Mouse (Mus musculus): ENCODE data around the gene 6030452D12Rik. TPM values are rescaled to one million over a fixed set of nuclear protein-coding genes. Genes with fewer than 3 reads are reported as not detected.

6030452D12Rik gene
- total RNA-seq, 2 experiments from 2014 or later, result not detected

DNA sequence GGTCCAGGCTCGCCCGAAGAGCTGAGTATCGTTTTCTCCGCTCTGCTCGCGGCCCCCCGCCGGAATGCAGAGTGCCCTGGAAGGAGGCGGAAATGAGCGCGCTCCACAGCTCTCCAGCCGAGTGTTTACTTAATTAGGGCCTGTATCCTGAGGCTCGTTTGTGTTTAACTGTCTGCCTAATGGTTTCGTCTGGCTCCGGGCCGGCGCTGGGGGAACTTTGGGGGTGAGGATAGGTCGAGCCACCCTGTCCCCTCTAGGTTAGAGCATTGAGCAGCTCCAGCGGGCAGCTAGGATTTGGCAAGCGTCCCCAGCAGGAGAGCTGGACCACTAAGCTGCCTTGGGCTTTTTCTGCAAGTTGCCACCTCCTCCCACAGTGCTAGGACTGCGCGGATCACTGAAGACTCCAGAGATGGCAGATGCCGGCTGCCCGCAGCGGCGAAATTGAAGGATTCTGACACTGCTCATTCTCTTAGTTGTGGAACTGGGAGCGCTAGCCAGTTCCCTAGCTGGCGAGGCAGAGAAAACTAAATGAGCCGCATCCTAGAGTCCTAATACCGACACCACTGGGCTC, 7.5 kb downstream of the 6030452D12Rik start:
- peak overlapping the region; percentile 36 for H3K4me3 ChIP-seq
- TF ChIP-seq CTCF (IDR thresholded peaks at IDR 0.05), result no peak
- DNase-seq (ENCODE audit: extremely low spot score in 1 of 2, low spot score in 2 of 2), result peak; percentile 20 to 28
- no peak overlapping the region for H3K27ac ChIP-seq
- intact Hi-C loops (cut with DNase I), result no loop called here

DNA sequence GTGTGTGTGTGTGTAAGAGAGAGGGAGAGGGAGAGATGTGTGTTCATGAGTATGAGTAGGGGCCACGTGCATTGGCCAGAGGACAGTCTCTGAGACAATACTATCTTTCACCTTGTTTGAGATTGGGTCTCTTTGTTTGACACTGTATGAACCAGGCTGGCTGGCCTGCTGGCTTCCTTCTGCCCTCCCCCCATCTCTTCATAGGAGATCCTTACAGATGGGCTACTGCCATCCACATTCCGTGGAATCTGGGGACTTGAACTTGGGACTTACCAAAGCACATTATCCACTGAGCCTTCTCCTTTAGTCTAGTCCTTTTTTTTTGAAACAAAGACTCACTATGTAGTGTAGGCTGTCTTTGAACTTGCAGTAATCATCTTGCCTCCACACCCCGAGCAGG, 8.1 kb downstream of the 6030452D12Rik start:
- Histone ChIP-seq H3K4me3 (no peak overlapping the region), H3K27ac (no peak overlapping the region)
- DNase-seq (ENCODE audit: extremely low spot score in 1 of 2, low spot score in 2 of 2), result no peak
- TF ChIP-seq CTCF (IDR thresholded peaks at IDR 0.05), result no peak
- intact Hi-C loops (cut with DNase I), result no loop called here

DNA sequence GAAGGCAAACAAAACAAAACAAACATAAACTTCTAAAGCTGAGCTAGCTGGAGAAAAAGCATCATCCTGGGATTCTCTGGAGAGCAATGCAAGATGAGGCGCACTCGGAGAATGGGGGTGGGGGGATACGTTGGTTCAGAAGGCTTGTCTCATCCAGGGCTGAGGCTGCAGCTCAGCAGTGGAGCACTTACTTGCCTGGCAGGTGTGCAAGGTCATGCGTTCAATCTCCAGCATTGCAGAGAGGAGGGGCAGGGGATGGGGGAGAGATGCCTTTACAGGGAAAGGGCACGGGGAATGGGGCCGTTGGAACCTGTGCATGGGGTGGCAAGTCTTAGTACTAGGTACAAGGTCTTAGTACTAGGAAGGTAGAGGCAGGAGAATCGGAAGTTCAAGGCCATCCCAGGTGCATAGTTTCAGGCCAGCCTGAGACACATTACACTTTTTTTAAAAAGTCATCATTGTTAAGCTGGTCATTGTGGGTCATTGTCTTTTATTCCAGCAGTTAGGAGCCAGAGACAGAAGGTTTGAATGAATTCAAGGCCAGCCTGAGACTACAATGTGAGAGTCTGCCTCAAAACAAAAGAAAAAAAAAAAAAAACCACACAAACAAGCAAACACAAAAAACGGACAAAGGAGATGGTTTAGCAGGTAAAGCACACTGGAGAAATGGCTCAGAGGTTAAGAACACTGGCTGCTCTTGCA, 8.9 kb downstream of the 6030452D12Rik start:
- intact Hi-C loops (cut with DNase I), result no loop called here
- DNase-seq (ENCODE audit: extremely low spot score in 1 of 2, low spot score in 2 of 2), result no peak
- H3K4me3 ChIP-seq, result no peak overlapping the region
- no peak for TF ChIP-seq CTCF (IDR thresholded peaks at IDR 0.05)
- no peak overlapping the region for H3K27ac ChIP-seq

DNA sequence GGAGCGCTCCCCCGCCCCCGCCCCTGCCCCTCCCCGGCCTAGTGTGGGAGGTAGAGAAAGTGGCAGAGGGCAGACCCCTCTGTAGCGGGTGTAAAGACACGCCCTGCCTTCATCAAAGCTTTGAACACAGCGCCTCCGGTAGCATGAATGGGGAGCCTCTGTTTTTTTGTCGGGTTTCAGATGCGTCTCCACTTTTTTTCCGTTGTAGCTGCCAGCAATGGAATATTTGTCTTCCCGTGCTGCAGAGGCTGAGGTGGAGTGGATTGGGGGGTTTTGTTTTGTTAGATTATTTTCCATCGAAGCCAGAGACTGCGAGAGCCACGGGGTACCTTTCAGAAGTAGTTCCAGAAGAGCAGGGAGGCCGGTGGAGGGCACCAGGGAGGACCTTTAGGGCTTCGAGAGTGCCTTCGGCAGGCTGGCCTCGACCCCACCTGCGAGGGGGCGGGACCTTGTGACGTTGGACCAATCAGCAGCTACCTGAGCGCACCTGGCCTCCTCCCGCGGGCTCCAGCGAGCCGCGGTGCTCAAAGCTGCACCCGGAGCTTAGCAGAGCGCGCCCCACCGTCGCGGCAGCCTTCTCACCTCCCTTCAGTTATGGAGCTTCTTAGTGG, 10.1 kb downstream of the 6030452D12Rik start, which contains the start of gene Cdh3:
Cdh3 (plus strand) TSS at position 527 of the 611 bp plus-strand sequence.
- intact Hi-C loops (cut with DNase I), result no loop called here
- no peak for TF ChIP-seq CTCF (IDR thresholded peaks at IDR 0.05)
- peak in 1 of 2 experiments; percentile 11 for DNase-seq (ENCODE audit: extremely low spot score in 1 of 2, low spot score in 2 of 2)
- H3K4me3 ChIP-seq, result peak within 1 kb of the TSS; percentile 11; the same call in 1 of the 2 replicates
- H3K27ac ChIP-seq, result no peak within 1 kb of the TSS

DNA sequence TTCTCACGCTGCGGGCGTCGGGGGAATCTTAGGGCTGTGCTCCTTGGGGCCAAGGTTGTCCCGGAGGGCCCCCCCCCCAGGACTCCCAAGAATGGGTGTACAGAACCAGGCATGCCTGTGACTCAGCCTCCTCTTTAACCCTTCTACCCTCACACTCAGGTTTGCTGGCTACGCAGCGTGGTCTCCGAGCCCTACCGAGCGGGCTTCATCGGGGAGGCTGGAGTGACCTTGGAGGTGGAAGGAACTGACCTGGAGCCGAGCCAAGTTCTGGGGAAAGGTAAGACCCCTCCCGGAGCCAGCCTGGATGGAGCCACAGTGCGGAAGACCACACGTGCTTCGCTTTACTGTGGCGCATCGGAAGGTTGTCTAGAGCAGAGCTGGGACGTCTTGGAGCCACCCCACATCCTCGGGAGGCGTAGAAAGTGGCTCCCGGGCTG, 10.8 kb downstream of the 6030452D12Rik start:
- H3K4me3 ChIP-seq, result no peak overlapping the region

DNA sequence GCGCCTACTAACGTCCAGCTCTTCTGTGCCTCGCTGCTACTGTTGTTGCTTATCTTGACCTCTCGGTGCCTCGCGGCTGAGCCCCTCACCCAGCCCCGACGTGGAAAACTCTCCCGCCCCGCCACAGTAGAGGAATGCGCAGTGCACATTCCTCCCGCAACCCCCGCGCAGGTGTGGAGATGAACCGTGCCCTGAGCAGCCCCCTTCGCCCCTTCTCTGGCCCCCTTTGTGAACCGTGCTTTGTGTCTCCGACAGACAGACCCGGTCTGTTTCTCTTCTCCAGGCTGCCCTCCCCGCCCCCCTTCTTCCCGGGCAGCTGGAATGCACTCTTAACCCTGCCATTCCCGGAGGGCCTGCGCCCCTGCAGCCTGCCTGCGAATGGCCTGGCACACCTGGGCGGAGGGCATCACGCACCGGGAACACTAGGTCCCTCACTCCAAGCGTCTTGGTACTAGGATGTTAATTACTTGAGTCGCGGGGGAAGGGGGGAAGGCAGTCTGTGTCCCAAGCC, 11.3 kb downstream of the 6030452D12Rik start:
- no peak for TF ChIP-seq CTCF (IDR thresholded peaks at IDR 0.05)
- no peak for DNase-seq (ENCODE audit: extremely low spot score in 1 of 2, low spot score in 2 of 2)
- intact Hi-C loops (cut with DNase I), result no loop called here

More for the DNA sequence above, 10.8 kb downstream of the 6030452D12Rik start:
- intact Hi-C loops (cut with DNase I), result no loop called here
- TF ChIP-seq CTCF (IDR thresholded peaks at IDR 0.05), result no peak
- H3K27ac ChIP-seq, result no peak overlapping the region
- DNase-seq (ENCODE audit: extremely low spot score in 1 of 2, low spot score in 2 of 2), result no peak

DNA sequence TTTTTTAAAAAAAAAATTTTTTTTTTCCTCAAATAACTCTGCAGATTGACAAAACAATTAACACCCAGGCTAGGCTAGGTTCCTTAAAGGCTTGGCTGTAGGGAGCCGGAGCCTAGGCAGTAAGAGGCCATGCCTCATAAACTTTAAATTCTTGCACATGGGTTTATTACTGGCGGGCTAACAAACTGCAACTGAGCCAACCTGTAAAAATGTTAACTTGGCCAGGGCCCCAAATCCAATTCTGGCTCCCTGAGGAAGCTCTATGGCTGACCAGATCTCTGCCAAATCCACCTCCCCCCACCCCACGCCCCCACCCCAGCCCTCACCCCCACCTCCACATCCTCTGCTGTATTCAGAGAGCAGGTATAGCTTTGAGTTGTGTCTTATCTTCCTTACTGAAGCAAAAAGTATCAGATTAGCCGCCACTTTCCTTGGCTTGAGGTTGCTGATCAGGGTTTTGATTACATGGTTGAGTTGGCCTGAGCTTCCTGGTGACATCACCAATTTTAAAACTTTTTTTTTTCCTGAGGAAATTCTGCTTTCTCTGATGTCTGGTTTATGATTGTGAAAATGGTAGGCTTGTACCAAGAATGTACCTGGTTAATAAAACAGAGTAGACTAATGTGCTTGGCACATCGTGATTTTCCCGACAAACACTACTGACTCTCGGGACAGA, 12.3 kb downstream of the 6030452D12Rik start:
- H3K4me3 ChIP-seq, result no peak overlapping the region
- no peak for DNase-seq (ENCODE audit: extremely low spot score in 1 of 2, low spot score in 2 of 2)
- intact Hi-C loops (cut with DNase I), result no loop called here
- TF ChIP-seq CTCF (IDR thresholded peaks at IDR 0.05), result no peak
- no peak overlapping the region for H3K27ac ChIP-seq

More for the DNA sequence above, 11.3 kb downstream of the 6030452D12Rik start:
- H3K27ac ChIP-seq, result no peak overlapping the region
- H3K4me3 ChIP-seq, result no peak overlapping the region

DNA sequence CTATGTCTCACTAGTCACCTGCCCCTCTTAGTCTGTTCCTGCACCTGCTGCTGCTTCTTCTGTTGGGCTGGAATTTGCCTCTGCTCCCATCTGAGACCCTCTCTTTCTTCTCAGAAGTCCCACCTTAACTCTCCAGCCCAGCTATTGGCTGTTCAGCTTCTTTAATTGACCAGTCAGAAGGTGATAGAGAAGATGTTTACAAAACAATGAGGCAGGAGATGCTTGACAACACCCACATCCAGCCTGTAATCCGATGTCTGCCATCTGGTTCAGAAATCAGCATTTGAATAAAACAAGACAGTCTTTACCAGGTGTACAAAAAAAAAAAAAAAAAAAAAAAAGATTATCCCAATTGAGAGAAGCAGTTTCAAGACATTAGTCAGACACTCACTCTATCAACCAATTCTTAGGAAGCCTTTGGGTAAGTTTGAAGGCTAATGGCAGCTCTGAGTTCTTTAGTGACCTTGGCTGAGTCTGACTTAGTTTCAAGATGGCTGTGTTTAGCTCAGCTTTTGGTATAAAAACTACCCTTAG, 15.7 kb downstream of the 6030452D12Rik start:
- no peak for TF ChIP-seq CTCF (IDR thresholded peaks at IDR 0.05)
- intact Hi-C loops (cut with DNase I), result no loop called here

DNA sequence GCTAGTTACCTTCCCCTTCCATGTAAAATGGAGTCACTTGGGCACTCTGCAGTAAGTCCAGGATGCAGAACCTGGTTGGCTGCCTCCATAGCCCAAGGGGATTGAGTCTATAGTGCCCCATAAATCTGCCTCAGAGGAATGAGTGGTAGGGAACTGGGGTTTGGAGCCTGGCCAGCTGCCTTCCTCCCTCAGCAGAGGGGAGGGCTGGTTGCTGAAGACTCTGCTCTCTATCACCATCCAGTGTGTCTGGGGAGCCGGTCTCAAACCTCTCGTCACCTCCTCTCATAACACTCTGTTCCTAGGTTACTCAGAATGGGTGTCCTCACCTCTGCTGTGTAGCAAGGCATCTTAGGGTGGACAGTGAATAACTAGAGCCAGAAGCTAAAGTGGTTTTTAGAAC, 16.3 kb downstream of the 6030452D12Rik start:
- TF ChIP-seq CTCF (IDR thresholded peaks at IDR 0.05), result no peak
- DNase-seq (ENCODE audit: extremely low spot score in 1 of 2, low spot score in 2 of 2), result no peak
- H3K27ac ChIP-seq, result no peak overlapping the region
- intact Hi-C loops (cut with DNase I), result no loop called here
- no peak overlapping the region for H3K4me3 ChIP-seq

More for the DNA sequence above, 15.7 kb downstream of the 6030452D12Rik start:
- no peak for DNase-seq (ENCODE audit: extremely low spot score in 1 of 2, low spot score in 2 of 2)
- no peak overlapping the region for H3K27ac ChIP-seq
- H3K4me3 ChIP-seq, result no peak overlapping the region

DNA sequence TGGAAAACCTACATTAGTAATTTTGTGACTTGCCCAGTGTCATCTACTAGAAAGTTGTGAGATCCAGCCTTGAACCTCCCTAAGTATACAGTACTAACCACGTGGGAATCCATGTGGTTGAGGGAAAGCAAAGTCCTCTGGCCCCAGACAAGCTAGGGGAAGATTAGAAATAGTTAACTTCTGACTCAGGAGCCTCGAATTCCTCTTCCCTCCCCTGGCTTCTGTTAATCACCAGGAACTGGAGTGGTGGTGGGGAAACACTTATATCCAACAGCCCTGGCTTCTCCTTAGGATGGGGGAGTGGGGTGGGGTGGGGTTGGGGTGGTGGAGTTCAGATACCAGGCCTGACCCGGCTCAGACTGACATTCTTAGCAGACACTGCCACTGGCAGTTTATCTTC, 18.4 kb downstream of the 6030452D12Rik start:
- DNase-seq (ENCODE audit: extremely low spot score in 1 of 2, low spot score in 2 of 2), result no peak
- no peak for TF ChIP-seq CTCF (IDR thresholded peaks at IDR 0.05)
- intact Hi-C loops (cut with DNase I), result no loop called here
- Histone ChIP-seq H3K27ac (no peak overlapping the region), H3K4me3 (no peak overlapping the region)

DNA sequence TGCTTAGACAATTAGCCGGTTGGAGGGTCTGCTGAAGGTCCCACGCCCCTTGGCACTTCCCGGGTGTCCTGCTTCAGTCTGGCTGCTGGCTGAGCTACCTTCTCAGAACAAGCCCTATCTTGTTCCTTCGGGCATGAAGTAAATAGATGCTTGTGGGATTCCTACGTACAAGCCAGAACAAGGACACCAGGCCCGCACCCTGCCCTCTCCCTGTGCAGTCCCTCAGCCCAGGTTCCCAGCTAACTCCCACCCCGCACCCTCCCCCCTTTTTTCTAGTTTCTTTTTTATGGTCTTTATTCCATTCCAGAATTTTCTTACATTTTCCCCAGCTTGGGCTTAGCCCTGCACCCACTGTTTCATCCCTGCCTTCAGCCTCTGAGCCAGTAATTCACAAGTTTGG, 20.3 kb downstream of the 6030452D12Rik start:
- intact Hi-C loops (cut with DNase I), result no loop called here

More for the DNA sequence above, 20.3 kb downstream of the 6030452D12Rik start:
- H3K4me3 ChIP-seq, result no peak overlapping the region
- no peak overlapping the region for H3K27ac ChIP-seq
- no peak for DNase-seq (ENCODE audit: extremely low spot score in 1 of 2, low spot score in 2 of 2)
- TF ChIP-seq CTCF (IDR thresholded peaks at IDR 0.05), result no peak
